Mouse (Mus musculus) CH12.LX (cell line): Measurements from ENCODE around the gene Scmh1.

Experiments used
- CHD2 ChIP-seq: IDR thresholded peaks from 2 replicates; pipeline ENCODE4 v1.6.1; 2011; ENCODE audit warnings: low read length, improper control_type of control experiment
- CTCF ChIP-seq, 2 experiments: IDR thresholded peaks in 1 of 2; conservative IDR thresholded peaks in 1 of 2; 2 replicates each; pipeline ENCODE4 v1.5.1; 2011 to 2012; ENCODE audit warnings: low read depth in 2 of 2, low read length in 2 of 2, improper control_type of control experiment in 1 of 2, inconsistent platforms in 1 of 2, mild to moderate bottlenecking in 1 of 2, moderate library complexity in 1 of 2
- E2F4 ChIP-seq: IDR thresholded peaks from 2 replicates; pipeline ENCODE4 v1.6.1; 2011; ENCODE audit warnings: low read depth, low read length, improper control_type of control experiment; ENCODE audit not compliant: insufficient replicate concordance
- KAT2A ChIP-seq: IDR thresholded peaks from 2 replicates; pipeline ENCODE4 v1.6.1; 2012; ENCODE audit warnings: low read length, improper control_type of control experiment, inconsistent platforms; ENCODE audit not compliant: insufficient replicate concordance
- ZNF384 ChIP-seq: IDR thresholded peaks from 2 replicates; pipeline ENCODE4 v1.6.1; 2012; ENCODE audit warnings: low read depth, low read length, improper control_type of control experiment, inconsistent platforms

GRCm38 (mm10) chr4:120360011-120360521 is 45.0 kb upstream of the Scmh1 start:
- TF ChIP-seq E2F4 (no peak), CTCF (conservative IDR thresholded peaks at IDR 0.05 in 1 of 2, IDR thresholded peaks at IDR 0.05 in 1 of 2; ENCODE audit: low read depth in 2 of 2, low read length in 2 of 2) (no peak), ZNF384 (no peak), CHD2 (no peak), KAT2A (no peak)
